Mouse (Mus musculus): ENCODE results near the gene Ntm.

Ntm gene

GRCm38 (mm10) chr9:29653678-29654235, 309.2 kb downstream of the Ntm start:
- peak; percentile 55 to 56 for DNase-seq

DNA sequence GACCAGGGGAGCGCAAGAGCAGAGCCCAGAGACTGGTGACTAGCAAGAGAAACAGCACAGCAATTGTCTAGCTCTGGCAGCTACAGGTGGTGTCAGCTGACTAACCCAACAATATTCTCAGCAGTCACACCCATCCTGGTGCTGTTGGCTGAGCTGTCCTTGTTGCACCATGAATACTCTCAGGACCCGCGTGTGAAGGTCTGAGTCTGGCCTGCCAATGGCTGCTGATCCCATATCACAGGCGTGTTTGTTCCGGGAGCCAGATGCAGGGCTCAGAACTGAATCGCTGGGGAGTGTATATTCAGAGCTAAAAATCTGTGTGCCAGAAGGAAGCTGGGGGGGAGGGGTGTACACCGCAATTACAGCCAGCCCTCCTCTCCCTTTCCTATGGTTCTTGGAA, 310.1 kb downstream of the Ntm start:
- DNase-seq: peak in 1 of 2 experiments; percentile 50

DNA sequence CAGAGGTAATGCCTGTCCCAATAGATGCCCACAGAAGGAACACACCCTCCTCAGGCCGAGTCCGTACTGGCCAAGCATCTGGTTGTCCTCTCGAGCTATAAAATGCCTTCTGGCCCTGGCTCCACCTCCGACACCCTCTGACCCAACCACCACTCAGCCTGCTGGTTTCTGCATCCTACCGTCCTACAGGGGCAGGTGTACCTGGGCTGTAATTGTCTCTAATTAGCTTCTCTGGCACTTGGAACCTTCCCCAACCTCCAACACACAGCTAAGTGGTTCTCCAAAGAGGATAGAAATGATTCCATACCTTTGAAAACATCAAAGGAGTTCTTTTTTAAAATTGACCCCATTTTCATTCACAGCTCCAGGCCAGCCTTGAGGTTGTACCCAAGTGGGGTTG, 311.1 kb downstream of the Ntm start:
- no peak for DNase-seq

- no peak for DNase-seq
Measured at GRCm38 (mm10) chr9:29651226-29651625, 311.7 kb downstream of the Ntm start.

DNA sequence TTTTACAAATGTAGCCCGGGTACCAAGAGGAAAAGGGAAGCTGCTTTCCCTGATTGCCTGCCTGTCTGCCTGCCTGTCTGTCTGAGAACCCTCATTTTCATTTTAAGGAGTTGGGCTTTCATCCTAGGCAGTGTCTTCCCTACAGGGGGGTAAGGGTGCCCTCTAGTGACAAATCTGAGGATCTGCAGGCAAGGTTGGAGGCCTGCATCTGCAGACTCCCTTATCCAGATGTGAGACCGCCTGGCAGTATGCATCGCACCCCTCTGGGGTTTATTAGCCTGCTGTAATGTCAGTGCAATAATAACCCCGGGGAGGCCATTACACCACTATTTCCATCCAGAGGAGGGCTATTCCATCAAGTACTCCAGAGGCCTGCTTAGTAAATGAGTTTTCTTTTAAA, 312.3 kb downstream of the Ntm start:
- DNase-seq: peak; percentile 58 to 74

DNA sequence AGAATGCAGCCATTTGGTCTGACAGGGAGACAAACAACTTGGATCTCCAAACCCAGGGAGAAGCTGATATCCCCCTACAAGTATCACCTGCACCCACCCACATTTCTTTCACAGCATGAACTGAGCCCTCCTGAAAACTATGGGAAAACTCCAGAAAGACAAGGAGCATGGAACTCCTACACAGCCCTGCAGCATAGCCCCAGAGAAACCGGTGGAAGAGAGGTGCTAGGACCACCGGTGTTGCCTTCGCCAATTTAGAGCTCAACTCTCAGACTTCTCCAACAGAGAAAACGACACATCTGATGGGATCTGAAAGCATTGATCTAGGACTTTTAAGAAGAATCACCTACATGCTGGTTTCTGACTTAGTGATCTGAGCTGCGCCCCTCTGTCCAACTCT, 312.7 kb downstream of the Ntm start:
- DNase-seq: no peak

- DNase-seq: no peak
Measured at GRCm38 (mm10) chr9:29648256-29648655, 314.7 kb downstream of the Ntm start.

DNA sequence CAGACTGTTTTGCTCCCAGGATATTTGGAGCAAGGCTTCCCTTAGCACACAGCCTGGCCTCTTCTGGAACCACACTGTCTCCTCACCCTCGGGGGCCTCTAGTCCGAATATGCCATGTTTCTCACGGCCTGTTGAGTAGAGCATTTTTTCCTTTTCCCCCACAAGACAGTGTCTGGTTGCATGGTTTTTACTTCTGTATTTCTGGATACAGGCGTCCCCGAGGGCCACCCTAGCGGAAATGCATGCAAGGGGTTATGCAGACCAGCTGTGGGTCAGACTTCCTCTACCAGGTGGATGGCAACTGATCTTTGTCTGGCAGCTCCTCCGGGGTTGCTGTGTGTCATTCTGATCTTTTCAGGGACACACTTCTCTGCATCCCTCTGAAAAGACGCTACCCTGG, 315.2 kb downstream of the Ntm start:
- peak in 1 of 2 experiments; percentile 5 for DNase-seq

DNA sequence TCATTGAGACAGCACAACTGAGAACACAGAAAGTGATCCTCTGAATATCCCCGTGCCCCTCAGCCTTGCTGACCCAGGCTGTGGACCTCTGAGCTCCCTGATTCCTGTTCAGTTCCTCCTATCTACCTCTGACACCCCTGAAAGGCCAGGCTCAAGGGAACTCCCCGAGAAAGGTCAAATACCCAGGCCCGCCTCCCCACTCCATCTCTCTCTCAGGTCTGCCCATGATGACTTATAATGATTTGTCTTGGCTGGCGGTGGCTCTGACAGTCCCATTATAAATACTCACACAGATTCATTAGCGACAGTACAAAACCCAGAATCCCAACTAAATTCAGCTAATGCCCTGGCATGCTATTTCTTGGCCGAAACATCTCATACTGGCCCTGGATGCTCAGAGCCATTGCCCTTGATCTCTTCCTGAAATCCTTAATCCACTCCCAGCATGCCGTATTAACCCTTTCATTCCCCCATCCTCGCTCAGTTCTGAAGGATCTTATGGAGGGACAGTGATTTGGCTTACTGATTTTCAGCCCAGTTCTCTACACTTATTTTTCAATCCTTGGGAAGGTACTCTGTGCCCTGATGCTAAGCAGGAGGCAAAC, 317.0 kb downstream of the Ntm start:
- peak; percentile 49 to 60 for DNase-seq

DNA sequence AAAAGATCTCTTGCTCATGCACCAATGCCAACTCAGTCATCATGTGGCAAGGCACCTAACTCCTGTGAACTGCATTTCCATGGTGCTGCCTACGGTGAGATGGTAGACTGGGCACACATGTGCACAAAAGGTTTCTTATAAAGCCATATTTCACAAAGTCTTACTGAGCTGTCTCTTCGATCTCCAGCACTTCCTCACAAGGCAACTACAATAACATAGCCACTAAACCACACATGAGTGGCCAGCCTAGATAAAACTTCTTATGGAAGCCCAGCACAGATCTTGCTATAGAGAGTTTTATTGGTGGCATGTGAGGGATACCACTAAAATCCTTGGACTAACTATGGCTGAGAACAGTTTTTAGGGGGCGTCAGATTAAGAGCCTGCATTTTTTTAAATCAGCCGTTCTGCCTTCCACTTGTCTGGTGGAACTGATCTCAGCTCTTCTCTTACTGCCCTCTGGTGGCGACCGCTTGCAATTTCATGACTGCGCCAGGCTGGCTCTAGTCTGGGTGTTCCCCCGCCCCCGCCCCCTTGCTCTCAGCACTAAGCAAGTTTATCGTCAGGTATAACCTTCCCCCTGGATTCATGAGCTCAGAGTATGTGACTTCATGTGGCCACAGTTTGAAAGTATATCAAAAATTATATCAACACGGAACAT, 319.8 kb downstream of the Ntm start:
- DNase-seq: peak; percentile 93 to 94

DNA sequence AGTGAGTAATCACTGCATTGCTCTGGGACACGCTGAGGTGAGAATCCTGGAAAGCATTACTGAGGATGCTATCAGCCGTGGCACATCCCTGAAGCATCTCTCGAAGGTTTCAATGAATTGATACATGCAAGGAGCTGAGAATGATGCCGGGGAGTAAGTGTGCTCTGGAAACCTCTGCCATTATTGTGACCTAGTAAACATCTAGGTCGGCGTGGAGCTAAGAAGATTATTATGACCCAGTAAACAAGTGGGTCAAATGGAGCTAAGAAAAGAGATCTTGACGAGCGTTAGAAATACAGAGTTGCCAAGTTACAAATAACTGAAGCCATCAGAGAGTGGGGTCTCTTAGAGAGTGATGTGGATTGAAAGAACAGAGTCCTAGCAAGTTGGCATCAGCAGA, 325.6 kb downstream of the Ntm start:
- DNase-seq: no peak

DNA sequence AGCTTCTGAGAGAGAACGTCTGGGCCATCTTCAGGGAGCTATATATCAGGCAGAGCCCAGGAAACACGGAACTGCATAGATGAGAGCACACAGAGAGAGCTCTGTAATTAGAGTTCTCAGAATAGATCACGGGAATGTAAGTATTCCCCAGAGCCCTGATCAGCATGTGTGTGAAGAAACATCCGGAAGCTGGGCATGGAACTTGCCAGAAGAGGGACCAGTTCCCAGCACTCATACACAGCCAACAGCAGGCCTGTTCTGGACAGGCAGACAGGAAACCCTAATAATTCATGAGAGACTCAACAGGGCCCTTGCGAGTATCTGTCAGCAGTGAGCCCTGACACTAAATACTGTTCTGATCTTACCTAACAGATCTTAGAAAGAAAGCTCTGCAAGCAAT, 345.8 kb downstream of the Ntm start:
- no peak for DNase-seq

DNA sequence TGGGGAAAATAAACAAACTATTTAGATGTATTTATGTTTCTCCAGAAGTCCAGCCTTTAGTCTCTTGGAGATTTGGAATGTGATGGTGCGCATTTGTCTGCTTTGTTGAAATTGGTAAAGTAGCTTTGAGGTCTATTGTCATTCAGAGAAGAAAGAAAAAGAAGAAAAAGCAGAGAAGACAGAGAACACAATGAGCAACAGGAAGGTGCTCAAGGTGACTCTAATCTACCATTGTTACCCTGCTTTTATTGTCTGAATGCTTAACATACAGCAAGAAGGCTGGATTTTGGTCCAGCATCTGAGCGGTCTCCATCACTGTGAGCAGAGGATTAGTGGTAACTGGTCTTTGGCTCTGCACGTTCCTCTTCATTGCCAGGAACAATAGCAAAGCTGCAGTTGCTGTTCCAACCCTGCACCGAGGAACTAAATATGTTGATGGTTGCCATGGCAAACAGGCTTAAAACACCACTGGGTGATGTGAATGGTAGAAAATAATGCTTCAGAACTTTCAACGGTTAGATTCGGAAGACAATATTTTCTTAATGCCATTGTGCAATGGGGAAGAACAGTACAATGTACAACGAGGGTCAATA, 350.8 kb downstream of the Ntm start:
- DNase-seq: peak in 1 of 2 experiments; percentile 44

DNA sequence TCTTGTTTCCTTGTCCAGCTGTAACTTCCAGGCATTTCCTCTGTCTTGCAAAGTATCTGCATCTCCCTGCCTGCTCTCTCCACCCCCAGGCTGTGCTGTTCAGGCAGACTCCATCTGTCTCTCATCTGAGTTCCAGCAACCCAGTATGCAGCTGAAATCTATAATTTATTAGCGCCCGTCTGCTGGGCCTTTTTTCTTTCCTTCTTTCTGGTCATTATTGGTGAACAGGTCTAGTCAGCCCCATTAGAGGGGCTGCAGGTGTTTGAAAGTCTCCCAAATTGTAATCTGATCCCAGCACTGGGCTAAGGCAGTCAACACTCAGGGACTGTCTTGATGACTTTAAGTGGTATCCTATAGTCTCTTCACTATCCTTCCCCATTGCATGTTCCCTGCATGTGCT, 352.1 kb downstream of the Ntm start:
- peak; percentile 61 to 68 for DNase-seq

- DNase-seq: peak; percentile 46 to 60
Measured at GRCm38 (mm10) chr9:29597665-29598064, 365.3 kb downstream of the Ntm start.

- peak; percentile 68 to 70 for DNase-seq
Measured at GRCm38 (mm10) chr9:29595321-29595720, 367.6 kb downstream of the Ntm start.

DNA sequence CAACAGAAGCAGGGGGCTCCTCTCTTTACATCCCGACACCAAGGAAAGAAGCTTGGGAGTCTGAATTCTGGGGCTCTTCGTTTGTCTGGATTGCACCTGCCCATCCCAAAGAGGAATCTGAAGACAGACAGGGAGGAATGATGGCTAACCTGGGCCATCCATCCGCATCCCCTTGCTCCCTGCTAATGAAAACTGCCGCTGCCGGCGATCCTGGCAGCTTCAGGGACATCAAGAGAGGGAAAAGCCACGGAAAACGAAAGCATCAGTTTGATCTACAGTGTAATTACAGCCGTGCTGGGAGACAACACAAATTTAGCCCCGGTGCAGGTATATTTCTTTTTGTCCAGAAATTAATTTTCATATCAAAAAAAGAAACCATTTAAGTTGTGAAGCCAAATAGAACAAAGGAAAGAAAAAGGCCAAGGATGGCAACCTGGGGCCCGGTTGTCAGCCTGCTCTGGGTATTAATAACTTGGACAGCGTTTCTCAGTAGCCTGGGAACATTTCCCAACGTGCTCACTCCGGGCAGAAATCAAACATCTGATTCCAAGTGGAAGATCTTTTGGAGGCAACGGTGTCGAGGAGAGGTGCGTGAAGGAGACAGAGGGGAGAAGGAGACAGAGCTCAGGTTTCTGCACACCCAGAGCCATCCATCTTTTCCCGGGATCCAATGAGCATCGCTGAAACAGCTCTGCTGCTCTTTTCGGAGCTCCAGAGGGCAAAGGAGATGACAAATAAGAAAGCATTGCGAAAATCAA, 368.2 kb downstream of the Ntm start:
- DNase-seq: peak; percentile 65

GRCm38 (mm10) chr9:29587376-29587775, 375.6 kb downstream of the Ntm start:
- DNase-seq: no peak

- DNase-seq: peak; percentile 59 to 63
Measured at GRCm38 (mm10) chr9:29586381-29586770, 376.6 kb downstream of the Ntm start.

GRCm38 (mm10) chr9:29585746-29586380, 377.1 kb downstream of the Ntm start:
- DNase-seq: peak; percentile 87 to 89

GRCm38 (mm10) chr9:29578226-29578625, 384.7 kb downstream of the Ntm start:
- DNase-seq: peak; percentile 43 to 50

GRCm38 (mm10) chr9:29576051-29576533, 386.8 kb downstream of the Ntm start:
- peak; percentile 74 to 87 for DNase-seq

DNA sequence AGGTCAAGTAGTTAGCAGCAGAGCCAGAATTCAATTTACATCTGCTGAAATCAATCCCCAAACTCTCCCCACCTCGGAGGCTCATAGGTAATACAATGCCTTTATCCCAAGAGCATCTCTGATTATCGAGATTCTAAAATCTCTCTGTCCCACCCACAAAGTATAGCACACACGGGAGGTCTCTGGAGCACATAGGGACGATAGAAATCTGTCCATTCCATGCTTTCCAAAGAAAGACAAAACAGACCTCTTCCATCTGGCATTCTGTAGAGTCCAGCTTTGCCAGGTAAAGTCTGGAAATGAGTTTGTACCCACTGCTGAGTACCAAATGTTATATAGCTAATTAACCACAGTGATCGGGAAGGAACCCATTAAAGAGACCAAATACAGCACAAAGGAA, 388.4 kb downstream of the Ntm start:
- DNase-seq: peak; percentile 65 to 66

All from cerebellum, postnatal 10 days (tissue).